In genomic region chr4:151449981-151450380, GRCm38 (mm10) we compare ENCODE assay signal across 15 mouse cellular contexts.
DNase-seq lines count a peak whose midpoint lies in the region; ATAC-seq lines count a peak whose summit lies in the region.
"Had no signal": no experiment of that assay in that cellular context is flagged by ENCODE, and none has a peak within 500 bp of the region (broad histone marks: within the 10 kb centered on the region; RNA-seq: fewer than 3 reads in every experiment).

No protein-coding gene starts in this region.

- H3K4me3 ChIP-seq in neural tube, embryonic 11.5 days (ENCODE audit: low read depth, low read length) = no peak overlapping the region
- H3K4me3 ChIP-seq in hindbrain, embryonic 10.5 days = no peak overlapping the region
- H3K4me3 ChIP-seq in midbrain, embryonic 12.5 days = no peak overlapping the region
- H3K4me3 ChIP-seq: left cerebral cortex, adult 2 months had no signal

- DNase-seq in neural tube, embryonic 11.5 days (ENCODE audit: low spot score) = no peak
- no peak for DNase-seq in neural tube, embryonic 10.5 days (ENCODE audit: extremely low spot score, low spot score)
- peak; percentile 28 for DNase-seq in hindbrain, embryonic 10.5 days (ENCODE audit: low spot score)
- no peak for DNase-seq in adrenal gland, adult 18-20 months (ENCODE audit: low spot score in 2 of 2)
- no peak for DNase-seq in left cerebral cortex, adult 11 months (ENCODE audit: low spot score)
- DNase-seq: cerebellum, adult 9-10 months; gastrocnemius, postnatal 10 days; kidney, postnatal 14 days; lung, postnatal 4 days had no signal

- peak overlapping the region; percentile 18; the same call in 1 of the 2 replicates for H3K9ac ChIP-seq in neural tube, embryonic 11.5 days (ENCODE audit: low read length)
- no peak overlapping the region for H3K9ac ChIP-seq in midbrain, embryonic 12.5 days (replicated peaks)
- H3K9ac ChIP-seq: liver, embryonic 14.5 days had no signal

- WGBS in neural tube, embryonic 11.5 days = 20% methylated on average over 8 of the region's 8 CpGs
- WGBS in hindbrain, embryonic 10.5 days = 18% methylated on average over 8 of the region's 8 CpGs
- 9% methylated on average over 8 of the region's 8 CpGs for WGBS in midbrain, embryonic 12.5 days

- H3K36me3 ChIP-seq in neural tube, embryonic 11.5 days (ENCODE audit: control insufficient read depth, insufficient read depth, low read length) = no peaks in the 10 kb centered on the region
- H3K36me3 ChIP-seq in hindbrain, embryonic 10.5 days = no peaks in the 10 kb centered on the region
- H3K36me3 ChIP-seq in midbrain, embryonic 12.5 days = no peaks in the 10 kb centered on the region

- H3K4me1 ChIP-seq in neural tube, embryonic 11.5 days (ENCODE audit: control insufficient read depth, insufficient read depth, low read length) = peaks cover 8% of the 10 kb centered on the region
- H3K4me1 ChIP-seq in hindbrain, embryonic 10.5 days (replicated peaks) = peaks cover 20% of the 10 kb centered on the region
- peaks cover 15% of the 10 kb centered on the region for H3K4me1 ChIP-seq in midbrain, embryonic 12.5 days

- no peak for ATAC-seq in neural tube, embryonic 11.5 days (ENCODE audit: insufficient read depth, low FRiP score, low TSS enrichment)
- 0 out of 2 replicates have a peak, but pooled peaks have one; percentile 56 for ATAC-seq in midbrain, embryonic 12.5 days (ENCODE audit: low FRiP score, low read depth)
- no peak for ATAC-seq in megakaryocyte progenitor cell, adult 5-6 weeks (replicated peaks; ENCODE audit: poor library complexity)
- ATAC-seq in monocyte, adult 5-6 weeks (replicated peaks; ENCODE audit: insufficient number of reproducible peaks, low FRiP score, low TSS enrichment, poor library complexity, severe bottlenecking) = no peak

- H3K27ac ChIP-seq in neural tube, embryonic 11.5 days (ENCODE audit: low read depth, low read length) = 0 out of 2 replicates have a peak overlapping the region, but pooled peaks have one; percentile 34
- H3K27ac ChIP-seq in hindbrain, embryonic 10.5 days = peak overlapping the region; percentile 62
- H3K27ac ChIP-seq in midbrain, embryonic 12.5 days (replicated peaks) = peak overlapping the region; percentile 52
- H3K27ac ChIP-seq: left cerebral cortex, adult 2 months; liver, embryonic 14.5 days; stomach, postnatal 0 days had no signal

- H3K27me3 ChIP-seq in neural tube, embryonic 11.5 days (ENCODE audit: control insufficient read depth, insufficient read depth, low read length) = no peaks in the 10 kb centered on the region
- peaks cover 11% of the 10 kb centered on the region for H3K27me3 ChIP-seq in hindbrain, embryonic 10.5 days (ENCODE audit: insufficient read depth, poor library complexity, severe bottlenecking)
- peaks cover 11% of the 10 kb centered on the region for H3K27me3 ChIP-seq in midbrain, embryonic 12.5 days

- no peaks in the 10 kb centered on the region for H3K9me3 ChIP-seq in neural tube, embryonic 11.5 days (ENCODE audit: control insufficient read depth, low read length)
- no peaks in the 10 kb centered on the region for H3K9me3 ChIP-seq in hindbrain, embryonic 10.5 days
- no peaks in the 10 kb centered on the region for H3K9me3 ChIP-seq in midbrain, embryonic 12.5 days

- no peak overlapping the region for H3K4me2 ChIP-seq in neural tube, embryonic 11.5 days (ENCODE audit: low read depth)
- no peak overlapping the region for H3K4me2 ChIP-seq in midbrain, embryonic 12.5 days (replicated peaks)
